ENCODE assay signal across 12 mouse cellular contexts in genomic region chr5:110582647-110583538, GRCm38 (mm10). TPM values are rescaled to one million over a fixed set of nuclear protein-coding genes. Genes with fewer than 3 reads are reported as not detected.
A peak's percentile ranks its signal among the peaks of the same experiment; 100 is the strongest.
DNase-seq lines count a peak whose midpoint lies in the region; ATAC-seq and TF ChIP-seq lines count a peak whose summit lies in the region.
"Had no signal": no experiment of that assay in that cellular context is flagged by ENCODE, and none has a peak within 500 bp of the region (broad histone marks: within the 10 kb centered on the region; RNA-seq: fewer than 3 reads in every experiment).

No protein-coding gene starts in this region.

- no peak overlapping the region for H3K27ac ChIP-seq in kidney, adult 2 months (ENCODE audit: insufficient read depth, low read depth, low read length)
- no peak overlapping the region for H3K27ac ChIP-seq in kidney, embryonic 14.5 days (ENCODE audit: low read depth, low read length)
- H3K27ac ChIP-seq: embryonic facial prominence, embryonic 15.5 days; limb, embryonic 10.5 days; liver, embryonic 15.5 days had no signal

- WGBS in kidney, adult 2 months = 57% methylated on average over 10 of the region's 10 CpGs
- 71% methylated on average over 10 of the region's 10 CpGs for WGBS in kidney, embryonic 14.5 days

- no peak overlapping the region for H3K4me2 ChIP-seq in kidney, embryonic 14.5 days (replicated peaks; ENCODE audit: low read depth, low read length)
- H3K4me2 ChIP-seq: embryonic facial prominence, embryonic 15.5 days; liver, embryonic 15.5 days had no signal

- H3K4me3 ChIP-seq in kidney, adult 2 months (ENCODE audit: insufficient read depth, low read depth, low read length) = no peak overlapping the region
- H3K4me3 ChIP-seq in kidney, embryonic 14.5 days (ENCODE audit: low read length) = no peak overlapping the region
- H3K4me3 ChIP-seq: embryonic facial prominence, embryonic 15.5 days; limb, embryonic 10.5 days; liver, embryonic 15.5 days had no signal

- no peak for TF ChIP-seq POLR2A in kidney, adult 2 months (IDR thresholded peaks at IDR 0.05; ENCODE audit: low read depth, low read length)

- no peaks in the 10 kb centered on the region for H3K36me3 ChIP-seq in kidney, adult 2 months (ENCODE audit: control insufficient read depth, insufficient read depth, low read length)
- H3K36me3 ChIP-seq in kidney, embryonic 14.5 days (ENCODE audit: control insufficient read depth, insufficient read depth, low read length) = no peaks in the 10 kb centered on the region
- H3K36me3 ChIP-seq: embryonic facial prominence, embryonic 15.5 days; limb, embryonic 10.5 days; liver, embryonic 15.5 days had no signal

- no peaks in the 10 kb centered on the region for H3K4me1 ChIP-seq in kidney, adult 2 months (ENCODE audit: control insufficient read depth, insufficient read depth, low read length)
- H3K4me1 ChIP-seq in kidney, embryonic 14.5 days (ENCODE audit: control insufficient read depth, insufficient read depth, low read length) = no peaks in the 10 kb centered on the region
- H3K4me1 ChIP-seq: embryonic facial prominence, embryonic 15.5 days; liver, embryonic 15.5 days had no signal

- TF ChIP-seq CTCF in kidney, adult 2 months (conservative IDR thresholded peaks at IDR 0.05; ENCODE audit: insufficient read depth, insufficient read length, low read depth, low read length) = no peak

- no peak for ATAC-seq in kidney, embryonic 14.5 days (ENCODE audit: low FRiP score, low TSS enrichment)
- ATAC-seq in megakaryocyte, adult 5-6 weeks (ENCODE audit: poor library complexity, severe bottlenecking) = peak; percentile 81

- H3K27me3 ChIP-seq in kidney, adult 2 months (replicated peaks; ENCODE audit: control insufficient read depth, insufficient read depth, low read length) = no peaks in the 10 kb centered on the region
- no peaks in the 10 kb centered on the region for H3K27me3 ChIP-seq in kidney, embryonic 14.5 days (ENCODE audit: control insufficient read depth, insufficient read depth, low read length)
- H3K27me3 ChIP-seq: liver, embryonic 15.5 days had no signal

- no peak overlapping the region for H3K9ac ChIP-seq in kidney, embryonic 14.5 days (ENCODE audit: low read depth, low read length)
- H3K9ac ChIP-seq: embryonic facial prominence, embryonic 15.5 days; liver, embryonic 15.5 days had no signal

- no peaks in the 10 kb centered on the region for H3K9me3 ChIP-seq in kidney, embryonic 14.5 days (ENCODE audit: control insufficient read depth, low read length)
- H3K9me3 ChIP-seq: embryonic facial prominence, embryonic 15.5 days; limb, embryonic 10.5 days; liver, embryonic 15.5 days had no signal

- intact Hi-C loops in left cerebral cortex, postnatal 14 days (cut with DNase I) = no loop called here

- DNase-seq in kidney, adult 2 months = peak; percentile 33
- peak; percentile 75 for DNase-seq in CD4-positive helper T cell, adult 2 months (ENCODE audit: low read depth, low spot score)
- peak; percentile 76 for DNase-seq in T-cell, adult 2 months (ENCODE audit: low spot score)
- no peak for DNase-seq in gastrocnemius, postnatal 10 days
- no peak for DNase-seq in left cerebral cortex, postnatal 14 days (ENCODE audit: low spot score in 2 of 2)
- DNase-seq: retina, postnatal 1 day had no signal

RNA-seq across cellular contexts. Expression of gene Galnt9, which starts 38.7 kb away (rescaled TPM):
- 0.50 and 0.61 TPM in 2 replicates for polyA plus RNA-seq in kidney, adult 2 months (2012; rRNA removed)
- 0.09 TPM in 1 of 2 replicates, not detected in the other for polyA plus RNA-seq in kidney, embryonic 14.5 days (2014; fragmentation: Nextera tagmentation; extraction: Ambion mirVana)
- total RNA-seq in megakaryocyte, adult 5-6 weeks (2015) = 38.5 and 38.8 TPM in 2 replicates
- 20.4 and 22.2 TPM in 2 replicates for total RNA-seq in megakaryocyte, adult 5-6 weeks (2017)
- under 1 TPM in 1 of 2 experiments, not detected in 1; 0.11 TPM for total RNA-seq in gastrocnemius, postnatal 10 days (2021)
- total RNA-seq in left cerebral cortex, postnatal 14 days (2021) = 10 to 100 TPM; 83.1 to 88.7 TPM
- total RNA-seq: heart, adult 8-10 months had no signal
- polyA plus RNA-seq: limb, embryonic 10.5 days had no signal

Comparison
In these comparisons a context has a peak if more than half of its experiments do, and no peak if none do; other contexts are left out.
1. DNase-seq: peak in kidney, adult 2 months (single experiment), CD4-positive helper T cell, adult 2 months (single experiment) and T-cell, adult 2 months (single experiment); none in gastrocnemius, postnatal 10 days (single experiment) and left cerebral cortex, postnatal 14 days (0 of 2).
2. RNA of gene Galnt9, which starts 38.7 kb away (total RNA-seq): 83.1 to 88.7 TPM in left cerebral cortex, postnatal 14 days and 20.4 to 38.8 TPM in megakaryocyte, adult 5-6 weeks; 0.11 TPM in gastrocnemius, postnatal 10 days; every median in the first group is over 10 times any median in the second.